Mouse (Mus musculus) stomach, postnatal 0 days (tissue): Measurements from ENCODE around the gene Eras. TPM values are rescaled to one million over a fixed set of nuclear protein-coding genes. Genes with fewer than 3 reads are reported as not detected.
"Not testable (repeated sequence)": the region's sequence is repeated elsewhere in the genome, so short reads cannot be mapped to it uniquely, and the experiment has no call there.

ENCODE experiments used
- ATAC-seq: fragments of 200-750 bp; cut with Nextera tagmentation; 2 replicates; pipeline ENCODE4 v1.8.0; 2017; ENCODE audit not compliant: low FRiP score, low TSS enrichment
- DNase-seq: peaks from one replicate; pipeline ENCODE4 v3.0.0-alpha.2; 2016; ENCODE audit warnings: low spot score
- H3K27ac ChIP-seq: fragments of 300-500 bp; sonication (generic); replicated peaks from 2 replicates; pipeline ENCODE4 v1.5.1; 2014; ENCODE audit warnings: mild to moderate bottlenecking, control low read depth
- H3K27me3 ChIP-seq: fragments of 300-500 bp; sonication (generic); 2 replicates; pipeline ENCODE4 v1.6.1; 2014; ENCODE audit warnings: low read length; ENCODE audit not compliant: control insufficient read depth, insufficient read depth
- H3K36me3 ChIP-seq: fragments of 300-500 bp; sonication (generic); 2 replicates; pipeline ENCODE4 v1.6.1; 2014; ENCODE audit warnings: low read length, mixed read lengths; ENCODE audit not compliant: control insufficient read depth, insufficient read depth
- H3K4me1 ChIP-seq: fragments of 300-500 bp; sonication (generic); replicated peaks from 2 replicates; pipeline ENCODE4 v1.6.1; 2014; ENCODE audit warnings: antibody characterized with exemption; ENCODE audit not compliant: control insufficient read depth, insufficient read depth
- H3K4me2 ChIP-seq: fragments of 300-500 bp; sonication (generic); replicated peaks from 2 replicates; pipeline ENCODE4 v1.6.1; 2014; ENCODE audit warnings: low read depth, mild to moderate bottlenecking, control low read depth, moderate library complexity
- H3K4me3 ChIP-seq: fragments of 300-500 bp; sonication (generic); 2 replicates; pipeline ENCODE4 v1.5.1; 2014; ENCODE audit warnings: low read depth, low read length, control low read depth
- H3K9ac ChIP-seq: fragments of 300-500 bp; sonication (generic); 2 replicates; pipeline ENCODE4 v1.6.1; 2014; ENCODE audit warnings: mild to moderate bottlenecking, low read length, control low read depth, mixed read lengths
- H3K9me3 ChIP-seq: fragments of 300-500 bp; sonication (generic); 2 replicates; pipeline ENCODE4 v1.6.1; 2016; ENCODE audit warnings: low read length; ENCODE audit not compliant: control insufficient read depth
- CTCF ChIP-seq: IDR thresholded peaks from 2 replicates; pipeline ENCODE4 v1.5.1; 2016; ENCODE audit warnings: antibody characterized with exemption, low read depth, mild to moderate bottlenecking, moderate library complexity
- EP300 ChIP-seq: optimal IDR thresholded peaks from 2 replicates; pipeline ENCODE3; 2016; ENCODE audit warnings: antibody characterized with exemption
- WGBS: fragments of 180-500 bp; shearing (Covaris S2); extraction: QIAGEN DNeasy Blood & Tissue Kit; methylation state at CpG from one replicate; pipeline ENCODE4 v1.1.7; 2014; 5-methylcytosine and 5-hydroxymethylcytosine counted together
- polyA plus RNA-seq: library from polyadenylated mRNA; unstranded; fragments of >200 nt; fragmentation: Nextera tagmentation; extraction: Ambion mirVana; gene quantifications from 2 replicates; pipeline ENCODE4 v1.2.1, GENCODE M21; 2015

Gene Eras
- polyA plus RNA-seq, 1 experiment from 2014 or later = not detected

GRCm38 (mm10) chrX:7922032-7922431, 6.4 kb downstream of the Eras start:
- H3K9ac ChIP-seq = no peak overlapping the region
- ATAC-seq (0 out of 2 replicates have a peak, but pooled peaks have one; percentile 26), DNase-seq (peak; percentile 15)
- no peak overlapping the region for H3K27ac ChIP-seq
- no peaks in the 10 kb centered on the region for H3K9me3 ChIP-seq
- no peaks in the 10 kb centered on the region for H3K36me3 ChIP-seq
- no peaks in the 10 kb centered on the region for H3K4me1 ChIP-seq
- 9% methylated on average over 37 of the region's 48 CpGs for WGBS
- TF ChIP-seq EP300 (no peak), CTCF (no peak)
- peak overlapping the region; percentile 27 for H3K4me2 ChIP-seq
- H3K4me3 ChIP-seq = peak overlapping the region; percentile 17; the same call in 1 of the 2 replicates
- no peaks in the 10 kb centered on the region for H3K27me3 ChIP-seq

- no peak within 1 kb of the TSS for H3K27ac ChIP-seq
- no peak within 1 kb of the TSS for H3K4me2 ChIP-seq
- no peak within 1 kb of the TSS for H3K9ac ChIP-seq
- H3K4me1 ChIP-seq = no peaks in the 10 kb centered on the region
- no peaks in the 10 kb centered on the region for H3K36me3 ChIP-seq
- ATAC-seq (no peak), DNase-seq (no peak)
- H3K9me3 ChIP-seq = no peaks in the 10 kb centered on the region
- TF ChIP-seq CTCF (no peak), EP300 (no peak)
- no peaks in the 10 kb centered on the region for H3K27me3 ChIP-seq
- 17% methylated on average over 31 of the region's 40 CpGs for WGBS
- no peak within 1 kb of the TSS for H3K4me3 ChIP-seq
Measured at GRCm38 (mm10) chrX:7919601-7920383, 8.6 kb downstream of the Eras start, which contains the start of gene Pcsk1n. Gene Pcsk1n, plus strand, starts transcription at chrX:7919822.

- not testable (repeated sequence) for H3K9me3 ChIP-seq, ATAC-seq, H3K4me3 ChIP-seq, H3K27ac ChIP-seq, DNase-seq, H3K4me2 ChIP-seq, H3K36me3 ChIP-seq, H3K9ac ChIP-seq, H3K4me1 ChIP-seq, H3K27me3 ChIP-seq
- WGBS = 63% methylated on average over 6 of the region's 6 CpGs
Measured at GRCm38 (mm10) chrX:7917960-7918359, 10.4 kb downstream of the Eras start.

GRCm38 (mm10) chrX:7915669-7916068, 12.7 kb downstream of the Eras start:
- not testable (repeated sequence) for H3K4me3 ChIP-seq, DNase-seq, H3K27me3 ChIP-seq, H3K36me3 ChIP-seq, H3K9ac ChIP-seq, H3K9me3 ChIP-seq, ATAC-seq, H3K4me1 ChIP-seq, H3K27ac ChIP-seq, H3K4me2 ChIP-seq
- 27% methylated on average over 3 of the region's 3 CpGs for WGBS
- peak; percentile 52 for TF ChIP-seq CTCF

- ATAC-seq (no peak), DNase-seq (no peak)
- Histone ChIP-seq H3K36me3 (no peaks in the 10 kb centered on the region; the same call in 1 of the 2 replicates), H3K4me2 (no peak overlapping the region), H3K4me1 (no peaks in the 10 kb centered on the region), H3K4me3 (no peak overlapping the region), H3K27ac (no peak overlapping the region), H3K27me3 (no peaks in the 10 kb centered on the region), H3K9me3 (no peaks in the 10 kb centered on the region), H3K9ac (no peak overlapping the region)
- WGBS = 62% methylated on average over 6 of the region's 6 CpGs
- no peak for TF ChIP-seq EP300
- peak; percentile 43 for TF ChIP-seq CTCF
Measured at GRCm38 (mm10) chrX:7910473-7910872, 17.9 kb downstream of the Eras start.

GRCm38 (mm10) chrX:7909242-7909641, 19.2 kb downstream of the Eras start, which contains the start of gene Gm10490:
Gene Gm10490, plus strand, starts transcription at chrX:7909542.
- H3K4me2 ChIP-seq, H3K9me3 ChIP-seq, DNase-seq, H3K36me3 ChIP-seq, H3K27me3 ChIP-seq, H3K4me3 ChIP-seq, H3K4me1 ChIP-seq, H3K9ac ChIP-seq, H3K27ac ChIP-seq, ATAC-seq: not testable (repeated sequence)
- 93% methylated on average over 4 of the region's 4 CpGs for WGBS
